Mouse (Mus musculus) spleen, adult 2 months (tissue): ENCODE measurements around the gene Gm5142.

Experiments
- CTCF ChIP-seq: fragments of 200-500 bp; IDR thresholded peaks from 2 replicates; pipeline ENCODE4 v1.5.1; 2011; ENCODE audit warnings: mild to moderate bottlenecking, inconsistent platforms; ENCODE audit not compliant: insufficient read depth, insufficient read length, insufficient replicate concordance; ENCODE audit errors: extremely low read depth
- POLR2A ChIP-seq: fragments of 200-500 bp; IDR thresholded peaks from 2 replicates; pipeline ENCODE4 v1.6.1; 2011; ENCODE audit warnings: low read depth, low read length, inconsistent platforms

DNA sequence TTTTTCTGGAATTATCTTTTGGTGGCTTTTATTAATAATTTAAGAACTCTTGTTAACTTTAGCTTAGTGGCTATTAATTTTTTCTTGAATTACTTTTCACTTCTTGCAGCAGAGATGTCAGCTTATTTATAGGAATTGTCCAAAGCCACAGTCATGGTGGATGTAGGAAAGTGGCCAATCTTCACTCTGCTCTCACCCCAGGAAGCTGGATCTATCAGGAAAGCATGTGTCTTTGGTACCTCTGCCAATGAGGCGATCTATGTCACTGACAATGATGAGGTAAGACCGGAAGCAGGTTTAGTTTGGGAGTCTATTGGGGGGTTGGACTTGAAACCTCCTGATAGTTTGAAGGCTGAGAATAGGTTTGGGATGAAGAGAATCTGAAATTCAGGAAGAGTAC lies 31.3 kb upstream of the Gm5142 start:
- TF ChIP-seq POLR2A (no peak), CTCF (no peak)
